Mouse (Mus musculus) forebrain, embryonic 14.5 days (tissue): ENCODE data around the gene Tjp2. TPM values are rescaled to one million over a fixed set of nuclear protein-coding genes. Genes with fewer than 3 reads are reported as not detected.
A peak's percentile ranks its signal among the peaks of the same experiment; 100 is the strongest.

Experiments used
- ATAC-seq: fragments of 200-750 bp; cut with Nextera tagmentation; 2 replicates; pipeline ENCODE4 v1.8.0; 2017; ENCODE audit warnings: mild to moderate bottlenecking, moderate library complexity
- DNase-seq: peaks from one replicate; pipeline ENCODE4 v3.0.0-alpha.2; 2015; ENCODE audit warnings: low spot score
- H3K27ac ChIP-seq: fragments of 300-500 bp; sonication (generic); 2 replicates; pipeline ENCODE4 v1.5.1; 2014; ENCODE audit warnings: low read depth, mild to moderate bottlenecking, control low read depth, low read length, moderate library complexity
- H3K27me3 ChIP-seq: fragments of 300-500 bp; sonication (generic); replicated peaks from 2 replicates; pipeline ENCODE4 v1.6.1; 2014; ENCODE audit warnings: low read length, control low read depth, mixed read lengths; ENCODE audit not compliant: control insufficient read depth, insufficient read depth
- H3K36me3 ChIP-seq: fragments of 300-500 bp; sonication (generic); 2 replicates; pipeline ENCODE4 v1.6.1; 2014; ENCODE audit warnings: low read length, control low read depth; ENCODE audit not compliant: control insufficient read depth, insufficient read depth
- H3K4me1 ChIP-seq: fragments of 300-500 bp; sonication (generic); 2 replicates; pipeline ENCODE4 v1.6.1; 2014; ENCODE audit warnings: antibody characterized with exemption, low read length, control low read depth; ENCODE audit not compliant: control insufficient read depth, insufficient read depth
- H3K4me2 ChIP-seq: fragments of 300-500 bp; sonication (generic); 2 replicates; pipeline ENCODE4 v1.6.1; 2014; ENCODE audit warnings: mild to moderate bottlenecking, control low read depth, low read length
- H3K4me3 ChIP-seq: fragments of 300-500 bp; sonication (generic); 2 replicates; pipeline ENCODE4 v1.5.1; 2014; ENCODE audit warnings: low read depth, low read length, control low read depth
- H3K9ac ChIP-seq: fragments of 300-500 bp; sonication (generic); 2 replicates; pipeline ENCODE4 v1.6.1; 2014; ENCODE audit warnings: mild to moderate bottlenecking, low read length, control low read depth, moderate library complexity
- H3K9me3 ChIP-seq: fragments of 300-500 bp; sonication (generic); replicated peaks from 2 replicates; pipeline ENCODE4 v1.6.1; 2016; ENCODE audit warnings: low read length, control low read depth, mixed read lengths; ENCODE audit not compliant: control insufficient read depth
- WGBS: fragments of 180-500 bp; shearing (Covaris S2); extraction: QIAGEN DNeasy Blood & Tissue Kit; methylation state at CpG from one replicate; pipeline ENCODE4 v1.1.7; 2014; 5-methylcytosine and 5-hydroxymethylcytosine counted together
- polyA plus RNA-seq: library from polyadenylated mRNA; unstranded; fragments of >200 nt; fragmentation: Nextera tagmentation; extraction: Ambion mirVana; gene quantifications from 2 replicates; pipeline ENCODE4 v1.2.1, GENCODE M21; 2014

Tjp2 gene
- polyA plus RNA-seq, 1 experiment from 2014 or later: 9.0 TPM

DNA sequence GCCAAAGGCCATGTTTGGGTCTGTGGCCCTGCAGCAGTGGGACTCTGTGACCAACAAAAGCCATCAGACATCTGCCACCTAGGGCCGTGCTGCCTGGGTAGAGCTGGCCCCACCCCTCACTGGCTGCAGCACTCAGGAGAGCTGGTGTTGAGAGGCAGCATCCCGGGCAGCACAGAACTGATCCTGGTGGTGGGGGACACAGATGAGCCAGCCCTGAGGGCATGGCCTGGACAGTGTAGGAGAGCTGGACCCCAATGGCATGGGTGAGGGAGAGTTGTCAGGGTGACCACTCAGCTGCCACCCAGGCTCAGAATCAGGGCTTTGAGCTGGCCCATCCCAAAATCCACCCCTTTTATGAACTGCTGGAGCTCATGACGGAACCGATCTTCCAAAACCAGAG is 87.4 kb downstream of the Tjp2 start:
- peaks cover 4% of the 10 kb centered on the region for H3K4me1 ChIP-seq
- H3K9ac ChIP-seq: no peak overlapping the region
- no peak overlapping the region for H3K27ac ChIP-seq
- WGBS: 87% methylated on average over 4 of the region's 4 CpGs
- H3K27me3 ChIP-seq: no peaks in the 10 kb centered on the region
- H3K4me3 ChIP-seq: no peak overlapping the region
- no peaks in the 10 kb centered on the region for H3K36me3 ChIP-seq
- H3K4me2 ChIP-seq: no peak overlapping the region
- DNase-seq: no peak
- no peak for ATAC-seq
- H3K9me3 ChIP-seq: no peaks in the 10 kb centered on the region

DNA sequence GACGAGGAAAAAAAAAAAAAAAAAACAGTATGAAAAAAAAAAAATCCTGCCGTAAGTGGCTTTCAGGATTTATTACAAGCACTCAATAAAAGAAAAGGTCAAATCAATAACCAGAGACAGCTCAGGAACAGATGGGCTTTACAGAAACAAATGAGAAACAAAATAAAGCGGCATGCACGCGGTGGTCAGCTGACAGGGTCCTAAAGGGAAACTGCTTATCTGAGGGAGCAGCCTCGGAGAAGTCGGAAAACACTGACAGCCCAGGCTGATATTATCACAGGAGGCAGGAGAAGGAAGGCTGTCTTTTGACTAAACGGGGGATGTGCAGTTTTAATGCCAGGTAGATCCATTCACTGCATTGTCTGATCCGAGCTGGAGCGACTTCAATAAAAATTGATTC is 89.8 kb downstream of the Tjp2 start:
- Histone ChIP-seq H3K4me1 (no peaks in the 10 kb centered on the region; the same call in 1 of the 2 replicates), H3K4me3 (peak overlapping the region; percentile 18), H3K27ac (no peak overlapping the region), H3K36me3 (peaks cover 12% of the 10 kb centered on the region), H3K9me3 (no peaks in the 10 kb centered on the region), H3K27me3 (no peaks in the 10 kb centered on the region), H3K9ac (no peak overlapping the region), H3K4me2 (peak overlapping the region; percentile 39)
- 69% methylated on average over 10 of the region's 10 CpGs for WGBS
- ATAC-seq (peak; percentile 48; the same call in 1 of the 2 replicates), DNase-seq (peak; percentile 48)

DNA sequence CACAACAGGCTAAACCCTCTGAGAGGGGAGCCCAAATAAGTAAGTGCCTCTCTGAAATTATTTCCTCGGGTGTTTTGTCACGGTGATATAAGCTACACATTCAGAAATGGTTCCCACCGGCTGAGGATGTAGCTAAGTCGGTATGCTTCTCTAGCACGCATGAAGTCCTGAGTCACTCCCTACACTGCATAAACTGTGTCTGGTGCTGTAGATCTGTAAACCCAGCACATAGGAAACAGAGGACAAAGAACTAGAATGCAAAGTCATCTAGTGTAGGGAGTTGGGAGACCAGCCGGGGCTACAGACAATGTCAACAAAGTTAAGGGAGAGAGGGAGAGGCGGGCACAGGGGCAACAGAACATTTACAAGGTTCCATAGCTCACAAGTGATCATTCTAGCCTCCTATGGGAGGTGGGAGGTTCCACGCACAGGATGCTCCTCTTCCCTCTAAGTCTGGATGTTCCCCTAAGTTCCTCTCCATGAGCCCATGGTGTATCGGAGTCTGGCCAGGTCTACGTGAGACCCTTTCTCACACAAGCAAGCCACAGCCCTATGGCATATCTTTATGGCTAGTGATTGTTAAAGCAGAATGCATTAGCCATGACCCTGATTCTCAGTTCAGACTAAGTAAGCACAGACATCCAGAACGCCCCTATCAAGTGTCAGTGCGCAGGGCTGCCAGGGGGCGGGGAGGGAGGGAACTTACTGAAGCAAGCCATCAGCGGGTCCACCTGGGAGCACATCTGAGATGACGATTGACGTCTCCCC is 90.5 kb downstream of the Tjp2 start:
- Histone ChIP-seq H3K4me2 (peak overlapping the region; percentile 39), H3K9ac (no peak overlapping the region), H3K27ac (no peak overlapping the region), H3K4me1 (no peaks in the 10 kb centered on the region; the same call in 1 of the 2 replicates), H3K9me3 (no peaks in the 10 kb centered on the region), H3K36me3 (peaks cover 12% of the 10 kb centered on the region), H3K27me3 (no peaks in the 10 kb centered on the region), H3K4me3 (peak overlapping the region; percentile 18)
- DNase-seq (no peak), ATAC-seq (no peak)
- 84% methylated on average over 16 of the region's 16 CpGs for WGBS

DNA sequence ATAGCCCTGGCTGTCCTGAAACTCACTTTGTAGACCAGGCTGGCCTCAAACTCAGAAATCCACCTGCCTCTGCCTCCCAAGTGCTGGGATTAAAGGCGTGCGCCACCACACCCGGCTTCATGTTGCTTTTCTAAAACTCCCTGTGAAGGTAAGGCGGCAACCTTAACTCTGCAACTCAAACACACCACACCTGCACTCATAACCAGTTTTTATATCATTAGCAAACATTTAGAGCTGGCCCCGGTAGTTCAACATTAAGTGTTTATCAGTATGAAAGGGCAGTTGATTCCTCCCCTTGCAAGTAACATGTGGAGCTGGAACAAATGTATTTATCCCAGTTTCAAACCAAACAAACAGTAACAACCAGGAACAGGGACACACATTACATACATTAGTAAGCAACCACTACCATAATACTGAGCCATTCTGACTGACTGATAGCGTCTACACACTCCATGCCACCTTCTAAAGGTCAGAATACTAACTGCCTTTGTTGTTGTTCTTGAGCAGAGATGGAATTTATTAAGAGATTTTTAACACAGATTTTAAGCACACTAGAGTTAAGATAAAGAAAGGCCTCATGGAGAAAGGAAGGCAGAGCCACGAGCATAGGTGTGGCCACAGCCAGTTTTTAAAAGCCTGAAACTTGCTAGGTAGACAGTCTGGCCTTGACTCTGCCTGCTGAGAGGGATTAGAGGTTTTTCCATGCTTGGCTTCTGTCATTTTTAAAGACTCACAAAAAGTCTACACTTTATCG is 101.1 kb downstream of the Tjp2 start:
- no peaks in the 10 kb centered on the region for H3K4me1 ChIP-seq
- peaks cover 26% of the 10 kb centered on the region for H3K36me3 ChIP-seq
- ATAC-seq: no peak

DNA sequence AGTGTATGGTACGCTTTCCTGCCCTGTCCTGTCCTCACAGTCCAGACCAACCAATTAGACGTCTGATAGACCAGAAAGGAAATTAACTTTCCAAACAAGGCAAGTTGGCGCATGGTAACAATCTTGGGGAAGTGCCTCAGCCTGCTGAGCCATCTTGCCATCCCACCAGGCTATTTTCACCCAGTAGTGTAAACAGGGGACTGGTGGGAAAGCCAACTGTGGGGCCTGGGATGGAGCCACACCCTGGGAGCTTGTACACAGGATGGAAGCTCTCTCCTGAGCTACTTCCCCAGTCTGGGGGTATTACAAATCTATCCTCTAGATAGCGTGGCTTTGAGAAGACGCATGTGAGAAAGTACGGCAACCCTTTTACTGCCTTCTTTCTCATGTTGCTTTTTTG is 101.7 kb downstream of the Tjp2 start:
- Histone ChIP-seq H3K4me3 (no peak overlapping the region), H3K4me1 (no peaks in the 10 kb centered on the region), H3K27me3 (no peaks in the 10 kb centered on the region), H3K27ac (no peak overlapping the region), H3K36me3 (peaks cover 25% of the 10 kb centered on the region), H3K4me2 (no peak overlapping the region), H3K9me3 (no peaks in the 10 kb centered on the region), H3K9ac (no peak overlapping the region)
- 92% methylated on average over 6 of the region's 6 CpGs for WGBS
- no peak for DNase-seq
- no peak for ATAC-seq

More for the DNA sequence above, 101.1 kb downstream of the Tjp2 start:
- no peaks in the 10 kb centered on the region for H3K9me3 ChIP-seq
- 96% methylated on average over 8 of the region's 8 CpGs for WGBS
- H3K27ac ChIP-seq: no peak overlapping the region
- no peak overlapping the region for H3K4me3 ChIP-seq
- H3K9ac ChIP-seq: no peak overlapping the region
- no peaks in the 10 kb centered on the region for H3K27me3 ChIP-seq
- no peak overlapping the region for H3K4me2 ChIP-seq
- no peak for DNase-seq

DNA sequence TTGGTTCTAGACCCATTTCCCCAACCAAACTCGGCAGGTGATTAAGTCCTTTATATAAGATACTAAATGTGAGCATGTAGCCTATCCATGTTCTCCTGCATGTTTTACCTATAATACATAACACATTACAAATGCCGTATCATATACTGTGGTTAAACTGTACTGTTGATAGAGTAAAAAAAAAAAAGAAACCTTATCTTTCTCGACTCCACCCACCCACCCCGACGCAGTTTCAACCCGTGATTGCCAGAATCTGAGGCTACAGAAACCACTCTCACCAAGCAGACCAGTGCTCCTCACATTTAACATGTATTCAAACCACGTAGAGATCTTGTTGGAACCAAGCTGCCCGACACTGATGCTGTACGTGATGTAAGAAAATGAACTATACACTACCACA is 102.2 kb downstream of the Tjp2 start:
- DNase-seq (no peak), ATAC-seq (no peak)
- H3K27me3 ChIP-seq: no peaks in the 10 kb centered on the region
- H3K4me1 ChIP-seq: no peaks in the 10 kb centered on the region
- no peak overlapping the region for H3K4me3 ChIP-seq
- no peak overlapping the region for H3K4me2 ChIP-seq
- H3K9me3 ChIP-seq: no peaks in the 10 kb centered on the region
- 94% methylated on average over 9 of the region's 9 CpGs for WGBS
- H3K36me3 ChIP-seq: peaks cover 25% of the 10 kb centered on the region
- no peak overlapping the region for H3K9ac ChIP-seq
- no peak overlapping the region for H3K27ac ChIP-seq

DNA sequence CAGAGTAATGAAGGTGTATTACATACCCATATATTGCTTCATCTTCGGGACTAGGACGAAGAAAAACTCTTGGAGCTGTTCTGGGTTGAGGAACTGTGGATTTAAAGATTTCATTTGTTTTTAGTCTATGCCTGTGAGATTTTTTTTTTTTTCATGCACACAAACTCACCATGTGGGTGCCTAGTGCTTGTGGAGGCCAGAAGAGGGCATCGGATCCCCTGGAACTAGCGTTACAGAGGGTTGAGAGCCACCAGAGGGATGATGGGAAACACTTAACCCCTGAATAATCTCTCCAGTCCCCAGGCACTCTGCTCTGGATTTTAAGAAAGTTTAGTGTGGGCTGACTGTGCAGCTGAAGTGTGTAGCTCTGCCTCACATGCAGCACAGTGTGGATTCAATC is 104.0 kb downstream of the Tjp2 start:
- Histone ChIP-seq H3K27ac (no peak overlapping the region), H3K4me1 (no peaks in the 10 kb centered on the region), H3K4me2 (no peak overlapping the region), H3K36me3 (peaks cover 28% of the 10 kb centered on the region), H3K4me3 (no peak overlapping the region), H3K9me3 (no peaks in the 10 kb centered on the region), H3K27me3 (no peaks in the 10 kb centered on the region), H3K9ac (no peak overlapping the region)
- WGBS: 76% methylated on average over 4 of the region's 4 CpGs
- DNase-seq (no peak), ATAC-seq (no peak)

DNA sequence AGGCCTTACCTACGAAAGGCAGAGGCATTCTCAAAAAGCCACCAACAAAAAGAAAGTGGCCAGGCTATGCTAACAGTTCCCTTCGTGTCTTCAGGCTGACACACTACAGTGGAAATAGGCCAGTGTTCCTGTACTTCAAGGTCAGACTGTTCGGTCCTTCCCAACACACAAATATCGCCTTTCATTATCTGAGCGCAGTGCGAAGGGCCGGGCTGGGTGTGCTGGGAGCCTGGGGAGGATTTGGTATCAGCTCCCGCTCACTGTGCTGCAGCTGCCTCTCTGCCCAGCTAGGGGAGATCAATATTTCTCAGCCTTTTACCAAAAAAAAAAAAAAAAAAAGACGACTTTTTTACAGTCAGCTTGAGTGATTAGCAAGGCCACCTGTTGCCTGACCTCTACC is 106.1 kb downstream of the Tjp2 start:
- DNase-seq (no peak), ATAC-seq (no peak)
- Histone ChIP-seq H3K36me3 (peaks cover 29% of the 10 kb centered on the region), H3K27me3 (no peaks in the 10 kb centered on the region), H3K9ac (no peak overlapping the region), H3K27ac (no peak overlapping the region), H3K4me2 (no peak overlapping the region), H3K9me3 (no peaks in the 10 kb centered on the region), H3K4me1 (no peaks in the 10 kb centered on the region), H3K4me3 (no peak overlapping the region)
- WGBS: 83% methylated on average over 9 of the region's 9 CpGs

DNA sequence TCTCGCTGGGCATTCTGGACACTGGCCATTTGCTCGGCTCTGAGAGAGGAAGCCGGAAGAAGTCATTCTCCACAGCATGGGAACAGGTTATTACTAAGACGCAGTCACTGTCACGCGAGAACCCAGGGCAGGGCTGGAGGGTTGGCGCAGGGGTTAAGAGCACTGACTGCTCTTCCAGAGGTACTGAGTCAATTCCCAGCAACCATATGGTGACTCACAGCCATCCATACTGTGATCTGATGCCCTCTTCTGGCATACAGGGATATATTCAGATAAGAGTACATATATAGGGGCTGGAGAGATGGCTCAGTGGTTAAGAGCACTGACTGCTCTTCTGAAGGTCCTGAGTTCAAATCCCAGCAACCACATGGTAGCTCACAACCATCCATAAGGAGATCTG is 113.2 kb downstream of the Tjp2 start:
- ATAC-seq (no peak), DNase-seq (no peak)
- whole genome bisulfite sequencing: 93% methylated on average over 7 of the region's 7 CpGs
- H3K36me3 ChIP-seq: peaks cover 35% of the 10 kb centered on the region
- no peaks in the 10 kb centered on the region for H3K9me3 ChIP-seq
- H3K9ac ChIP-seq: no peak overlapping the region
- no peaks in the 10 kb centered on the region for H3K27me3 ChIP-seq
- no peak overlapping the region for H3K27ac ChIP-seq
- no peak overlapping the region for H3K4me3 ChIP-seq
- no peak overlapping the region for H3K4me2 ChIP-seq
- no peaks in the 10 kb centered on the region for H3K4me1 ChIP-seq
